Mouse (Mus musculus) heart, postnatal 4 days (tissue): Measurements from ENCODE around the gene AI413582. TPM values are rescaled to one million over a fixed set of nuclear protein-coding genes. Genes with fewer than 3 reads are reported as not detected.

Experiments
- DNase-seq: peaks from one replicate; pipeline ENCODE4 v3.0.0; 2021
- total RNA-seq, 2 experiments: library from RNA; stranded (reverse); gene quantifications; 2 replicates each; pipeline ENCODE4 v1.2.3; 2021

Gene AI413582
- 1 to 10 TPM; 8.7 to 8.8 TPM for total RNA-seq

DNA sequence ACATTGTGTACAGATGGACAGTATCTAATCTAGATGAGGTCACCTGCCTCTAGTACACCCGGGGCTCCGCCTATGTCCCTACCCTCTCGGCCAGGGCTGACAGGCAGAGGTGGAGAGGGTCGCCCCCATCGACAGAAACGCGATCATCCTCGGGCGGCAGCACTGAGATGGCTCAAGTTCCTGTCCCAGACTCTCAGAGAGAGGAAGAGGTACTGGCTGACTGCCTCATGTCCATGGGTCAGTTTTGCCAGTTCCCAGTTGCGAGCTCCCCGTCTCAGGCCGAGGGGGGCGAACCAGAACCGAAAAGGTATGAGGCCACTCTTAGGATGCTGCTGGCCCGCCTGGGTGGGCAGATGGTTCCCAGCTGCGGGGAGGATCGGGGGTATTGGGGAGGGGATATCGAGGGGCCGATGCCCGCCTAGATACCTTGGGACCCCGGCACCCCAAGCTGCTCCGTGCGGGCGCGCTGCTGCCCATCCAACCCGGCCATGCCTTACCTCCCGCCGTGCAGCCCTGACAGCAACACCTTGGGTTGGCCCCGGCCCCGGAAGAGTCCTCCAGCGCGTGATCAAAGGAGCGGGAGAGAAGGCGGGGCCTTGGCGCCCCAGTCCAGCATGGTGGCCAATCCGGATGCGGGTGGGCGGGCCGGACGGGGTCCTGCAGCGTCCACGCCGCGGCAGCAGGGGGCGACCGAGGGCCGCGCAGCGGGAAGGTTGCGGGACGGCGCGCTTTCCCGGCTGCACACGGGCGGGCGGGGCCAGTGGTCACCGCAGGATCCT, at the start of gene AI413582:
TSS of gene AI413582 (minus strand) at position 594 of the 779 bp plus-strand sequence.
- DNase-seq: peak; percentile 99

- DNase-seq: no peak
Observed at GRCm38 (mm10) chr17:27613016-27613415, 47.5 kb upstream of the AI413582 start.

GRCm38 (mm10) chr17:27611994-27612393, 46.4 kb upstream of the AI413582 start:
- no peak for DNase-seq

DNA sequence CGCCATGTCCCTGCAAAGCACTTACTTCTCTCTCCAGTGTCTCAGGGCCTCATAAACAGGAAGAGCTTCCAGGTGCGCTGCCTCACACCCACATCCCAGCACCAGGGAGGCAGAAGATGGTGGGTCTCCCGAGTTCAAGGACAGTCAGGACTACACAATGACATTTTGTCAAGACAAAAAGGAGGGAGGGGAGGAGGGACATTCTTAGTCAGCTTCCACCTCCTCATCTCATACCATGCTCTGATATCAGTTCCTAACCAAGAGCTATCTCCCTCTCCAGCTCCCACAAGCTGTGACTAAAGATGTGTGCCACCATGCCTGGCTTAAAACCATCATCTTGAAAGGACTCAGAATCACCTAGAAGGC, 45.9 kb upstream of the AI413582 start:
- DNase-seq: no peak

DNA sequence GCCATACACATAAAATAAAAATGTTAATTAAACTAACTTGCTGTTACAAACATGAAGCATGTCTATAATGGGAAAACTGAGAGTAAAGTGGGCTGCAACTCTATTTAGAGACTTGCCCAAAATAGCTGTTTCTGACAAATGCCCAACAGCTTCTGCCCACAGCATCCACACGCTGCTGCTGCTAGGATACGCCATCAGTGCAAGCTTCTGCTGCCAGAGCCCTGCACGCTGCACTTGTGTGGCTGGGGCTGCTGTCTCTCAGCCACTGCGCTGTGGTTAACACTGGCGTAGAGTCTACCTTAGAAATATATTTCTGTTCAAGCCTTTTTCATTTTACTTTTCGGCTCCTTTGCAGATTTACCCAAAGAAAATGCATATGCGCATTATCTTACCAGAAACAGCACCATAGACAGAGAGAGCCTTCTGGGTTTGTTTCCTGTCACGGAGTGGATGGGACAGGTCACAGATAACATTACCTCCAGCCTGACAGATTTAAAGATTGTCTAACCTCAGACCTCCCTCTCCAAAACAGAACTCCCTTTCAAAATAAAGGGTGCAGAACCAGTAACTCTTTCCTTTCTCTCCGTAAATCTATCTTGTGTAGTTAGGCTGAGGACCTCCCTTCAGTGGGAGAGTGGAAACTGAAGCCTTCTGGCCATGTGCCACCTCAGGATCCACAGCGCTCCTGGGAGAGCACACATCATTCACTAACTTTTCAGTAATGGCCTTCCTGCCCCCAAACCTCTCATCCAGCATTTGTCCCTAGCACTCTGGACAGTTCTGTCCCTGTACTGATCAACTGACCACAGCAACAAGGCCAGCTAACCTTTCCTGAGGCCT, 45.3 kb upstream of the AI413582 start:
- DNase-seq: no peak

DNA sequence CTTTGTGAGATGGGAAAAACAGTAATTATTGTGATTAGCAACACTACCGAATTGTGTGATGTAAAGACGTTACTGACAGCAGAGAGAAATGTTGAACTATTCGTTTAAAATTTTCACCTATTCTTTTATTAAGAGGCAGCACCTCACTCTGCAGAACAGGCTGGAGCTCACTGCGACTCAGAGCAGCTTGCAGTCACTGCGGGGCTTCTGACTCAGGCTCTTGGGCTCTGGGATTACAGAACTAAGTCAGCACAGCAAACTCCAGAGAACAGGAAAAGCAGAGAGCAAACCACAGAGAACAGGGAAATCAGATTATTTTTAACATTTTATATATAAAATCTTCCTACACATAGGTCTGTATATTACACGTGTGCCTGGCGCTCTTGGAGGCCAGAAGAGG, 44.0 kb upstream of the AI413582 start:
- no peak for DNase-seq

DNA sequence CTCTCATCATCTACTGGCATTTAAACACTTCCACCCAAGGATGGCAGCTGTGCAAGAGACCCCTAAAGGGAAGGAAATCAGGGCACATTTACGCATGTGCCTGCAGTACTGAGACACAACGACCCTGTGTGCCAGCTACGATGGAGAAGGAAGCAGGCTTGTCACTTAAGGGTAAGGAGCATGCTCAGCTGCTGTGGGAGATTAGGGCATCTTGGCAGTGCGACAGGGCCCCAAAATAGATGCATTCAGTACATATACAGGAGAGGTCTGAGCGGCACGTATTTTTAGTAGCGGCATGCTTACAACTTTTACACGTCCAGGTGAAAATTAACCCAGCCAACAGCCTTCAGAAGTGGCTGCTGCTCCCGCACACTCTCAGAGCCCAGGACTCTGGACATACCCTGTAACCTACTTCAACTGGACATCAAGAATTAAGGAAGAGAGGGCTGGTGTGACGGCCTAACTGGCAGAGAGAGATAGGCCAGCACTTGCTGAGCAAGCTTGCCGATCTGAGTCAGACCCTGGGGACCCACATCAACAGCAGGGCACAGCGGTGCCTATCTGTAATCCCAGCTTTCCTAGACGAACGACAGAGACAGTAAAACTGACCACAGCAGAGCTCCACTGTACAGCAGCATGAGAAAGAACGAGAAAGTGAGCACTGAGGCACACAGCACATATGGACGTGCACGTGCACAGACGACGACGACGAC, 38.1 kb upstream of the AI413582 start:
- DNase-seq: peak; percentile 73

GRCm38 (mm10) chr17:27603036-27603435, 37.5 kb upstream of the AI413582 start:
- no peak for DNase-seq

DNA sequence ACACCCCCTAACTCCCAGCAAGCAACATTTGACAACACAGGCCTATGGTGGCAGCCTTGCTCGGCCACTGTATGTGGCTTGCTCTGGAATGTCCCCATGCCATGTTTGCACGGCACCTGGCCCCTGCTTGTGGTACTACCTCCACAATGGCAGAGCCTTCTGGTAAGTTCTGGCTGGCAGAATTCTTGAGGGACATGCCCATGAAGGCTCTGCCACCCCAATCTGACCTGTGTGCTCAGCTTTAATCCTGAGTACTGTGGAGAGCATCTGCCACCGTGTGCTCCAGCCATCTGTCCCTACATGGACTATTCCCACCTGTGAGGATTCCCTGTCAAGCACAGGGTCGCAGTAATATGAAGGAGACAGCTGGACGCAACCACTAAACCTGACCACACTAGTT, 35.3 kb upstream of the AI413582 start:
- DNase-seq: no peak

- no peak for DNase-seq
Observed at GRCm38 (mm10) chr17:27600286-27600685, 34.7 kb upstream of the AI413582 start.

DNA sequence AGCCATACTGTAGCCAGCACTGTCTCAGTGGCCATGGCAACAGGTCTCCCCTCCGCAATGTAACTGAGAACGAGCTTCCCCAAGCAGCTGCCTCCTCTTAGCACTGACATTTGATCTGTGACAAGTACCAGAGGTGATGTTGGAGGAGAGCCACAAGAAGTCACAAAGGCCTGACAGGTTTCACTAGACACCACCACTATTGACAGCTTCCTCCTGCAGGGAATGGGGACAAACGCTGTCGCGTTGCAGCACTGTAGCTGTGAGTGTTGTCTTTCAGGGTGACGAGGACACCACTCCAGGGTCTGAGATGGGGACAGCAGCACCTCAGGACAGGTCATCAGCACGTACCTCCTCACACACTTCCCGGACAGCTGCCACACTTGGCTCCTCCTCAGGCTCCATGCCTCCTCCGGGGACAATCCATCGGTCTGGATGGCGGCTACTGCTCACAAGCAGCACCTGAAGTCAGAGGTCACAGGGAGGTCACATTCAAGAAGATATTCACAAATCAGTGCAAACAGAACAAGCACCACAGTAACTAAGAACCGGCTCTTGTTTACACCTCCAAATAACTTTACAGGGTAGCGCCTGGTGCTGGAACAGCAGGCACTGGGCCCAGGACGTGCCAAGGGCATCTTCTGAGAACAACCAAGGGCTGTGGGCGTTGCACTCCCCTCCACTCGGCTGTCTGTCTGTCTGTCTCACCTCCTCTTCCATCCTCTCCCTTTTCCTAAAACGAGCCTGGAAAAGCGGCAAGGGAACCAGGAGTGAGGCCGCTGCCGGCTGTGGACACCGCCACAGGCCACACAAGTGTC, 31.0 kb upstream of the AI413582 start:
- peak; percentile 62 for DNase-seq

GRCm38 (mm10) chr17:27595659-27596375, 30.3 kb upstream of the AI413582 start:
- no peak for DNase-seq

DNA sequence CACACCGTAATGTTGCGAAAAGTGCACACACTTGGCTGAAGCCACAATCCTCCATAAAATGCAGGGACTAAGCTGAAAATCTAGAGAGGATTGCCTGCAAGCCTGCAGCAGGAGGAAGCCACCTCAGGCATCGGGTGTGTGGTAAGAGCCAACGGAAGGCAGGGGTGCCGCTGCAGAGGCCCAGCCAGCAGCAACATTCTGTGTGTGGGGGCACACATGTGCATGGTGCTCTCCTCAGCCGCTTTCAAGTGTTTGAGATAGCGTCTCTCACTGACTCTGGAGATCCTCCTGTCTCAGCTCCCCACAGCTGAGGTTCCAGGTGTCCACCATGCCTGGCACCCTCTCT, 27.0 kb upstream of the AI413582 start:
- DNase-seq: no peak

- DNase-seq: no peak
Observed at GRCm38 (mm10) chr17:27591826-27592564, 26.4 kb upstream of the AI413582 start.

- DNase-seq: no peak
Observed at GRCm38 (mm10) chr17:27588231-27588630, 22.7 kb upstream of the AI413582 start.

GRCm38 (mm10) chr17:27587252-27587651, 21.7 kb upstream of the AI413582 start:
- peak; percentile 79 for DNase-seq

DNA sequence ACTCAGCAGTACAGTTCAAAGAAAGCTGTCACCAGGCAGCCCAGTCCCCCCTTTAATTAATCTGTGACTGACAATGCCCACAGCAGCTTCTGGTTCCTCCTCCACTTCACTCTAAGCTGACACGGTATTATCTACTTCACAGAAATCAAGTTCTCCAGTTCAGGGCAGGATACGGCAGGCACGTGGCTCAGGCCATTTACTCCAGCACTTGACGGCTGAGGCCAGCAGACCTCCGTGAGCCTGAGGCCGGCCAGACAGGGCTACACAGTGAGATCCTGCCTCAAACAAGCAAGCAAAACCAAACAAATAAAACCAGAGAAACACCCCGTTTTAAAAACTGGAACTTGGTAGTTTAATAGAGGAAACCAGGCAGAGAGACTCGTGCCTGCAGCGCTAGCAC, 21.1 kb upstream of the AI413582 start:
- peak; percentile 60 for DNase-seq

DNA sequence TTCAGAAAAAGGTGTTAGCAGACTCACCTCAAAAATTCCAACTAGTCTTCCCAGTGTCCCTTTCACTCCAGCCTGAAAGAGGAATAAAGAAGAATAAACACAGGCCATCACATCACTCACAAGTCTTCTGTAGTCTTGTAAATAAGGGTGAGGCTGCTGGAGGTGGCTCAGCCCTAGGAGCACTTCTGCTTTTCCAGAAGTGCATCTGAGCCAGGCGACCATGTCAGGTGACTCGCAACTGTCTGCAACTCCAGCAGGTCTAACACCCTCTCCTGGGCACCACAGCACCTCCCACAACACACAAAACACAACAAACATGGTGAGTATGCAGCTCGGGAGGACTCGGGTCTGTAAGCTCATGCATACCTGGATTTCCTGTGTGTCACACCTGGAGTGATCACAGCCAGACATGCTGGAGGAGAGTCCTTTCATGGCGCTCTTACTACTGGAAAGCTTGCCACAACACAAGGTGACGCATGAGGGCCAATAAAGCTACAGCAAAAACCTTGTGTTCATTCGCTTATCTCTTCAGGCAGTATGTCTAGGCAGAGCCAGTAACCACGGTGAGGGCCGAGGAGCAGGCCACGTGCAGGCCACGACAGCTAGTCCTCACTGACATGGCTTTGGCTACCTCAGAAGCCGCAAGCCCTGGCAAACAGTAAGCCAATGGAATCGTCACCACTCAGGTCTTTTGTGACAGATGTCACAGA, 17.8 kb upstream of the AI413582 start:
- no peak for DNase-seq

GRCm38 (mm10) chr17:27580392-27581068, 15.0 kb upstream of the AI413582 start:
- DNase-seq: no peak

- no peak for DNase-seq
Observed at GRCm38 (mm10) chr17:27579816-27580215, 14.3 kb upstream of the AI413582 start.
